Mouse (Mus musculus): ENCODE data around the gene Inafm1.

- TF ChIP-seq POLR2A (IDR thresholded peaks at IDR 0.05; ENCODE audit: borderline replicate concordance, control insufficient read depth, low read depth, low read length) (no peak), CTCF (IDR thresholded peaks at IDR 0.05; ENCODE audit: control insufficient read depth, insufficient read depth, low read length) (no peak)
Observed at GRCm38 (mm10) chr7:16263843-16264242, 9.6 kb downstream of the Inafm1 start.
